ENCODE assay signal across 7 mouse cellular contexts in the genomic region with DNA sequence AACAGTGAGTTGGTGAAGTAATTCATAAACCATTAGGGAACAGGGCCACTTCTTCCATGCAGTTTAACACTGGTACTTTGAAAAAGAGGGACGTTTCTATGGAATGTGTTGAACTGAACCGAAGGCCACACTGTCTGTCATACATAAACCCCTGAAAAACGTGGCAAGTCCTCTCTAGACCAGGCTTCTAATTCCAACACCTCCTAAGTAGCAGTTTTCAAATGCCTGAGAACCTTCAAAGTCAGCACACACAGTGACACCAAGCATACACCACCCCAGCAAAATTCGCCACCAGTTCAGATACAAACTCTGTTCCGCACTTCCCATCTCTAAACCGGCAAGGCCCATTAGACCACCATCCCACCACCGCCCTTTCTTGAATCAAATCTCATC. TPM values are rescaled to one million over a fixed set of nuclear protein-coding genes. Genes with fewer than 3 reads are reported as not detected.
A peak's percentile ranks its signal among the peaks of the same experiment; 100 is the strongest.
DNase-seq lines count a peak whose midpoint lies in the region; ATAC-seq and TF ChIP-seq lines count a peak whose summit lies in the region.

No protein-coding gene starts in this region.

- H3K4me2 ChIP-seq in neural tube, embryonic 11.5 days (ENCODE audit: low read depth): peak overlapping the region; percentile 75
- H3K4me2 ChIP-seq in limb, embryonic 12.5 days: peak overlapping the region; percentile 68
- peak overlapping the region; percentile 65 for H3K4me2 ChIP-seq in stomach, embryonic 15.5 days

- ATAC-seq in neural tube, embryonic 11.5 days (ENCODE audit: insufficient read depth, low FRiP score, low TSS enrichment): no peak
- ATAC-seq in limb, embryonic 12.5 days (ENCODE audit: insufficient number of reproducible peaks, insufficient read depth, low FRiP score, low TSS enrichment, low read depth): no peak
- ATAC-seq in stomach, embryonic 15.5 days (ENCODE audit: insufficient read depth, low FRiP score, low read depth): no peak

- peaks cover 2% of the 10 kb centered on the region; the same call in 1 of the 2 replicates for H3K36me3 ChIP-seq in neural tube, embryonic 11.5 days (ENCODE audit: control insufficient read depth, insufficient read depth, low read length)
- H3K36me3 ChIP-seq in limb, embryonic 12.5 days: peaks cover 33% of the 10 kb centered on the region
- 0 out of 2 replicates have a peak, but pooled peaks cover 4% of the 10 kb centered on the region for H3K36me3 ChIP-seq in stomach, embryonic 15.5 days

- TF ChIP-seq CTCF in embryonic fibroblast, embryonic 13.5 days (IDR thresholded peaks at IDR 0.05; ENCODE audit: borderline replicate concordance, insufficient read depth, low read length): no peak

- 13% methylated on average over 7 of the region's 7 CpGs for WGBS in neural tube, embryonic 11.5 days
- 5% methylated on average over 7 of the region's 7 CpGs for WGBS in limb, embryonic 12.5 days
- 2% methylated on average over 7 of the region's 7 CpGs for WGBS in stomach, embryonic 15.5 days

- H3K9me3 ChIP-seq in neural tube, embryonic 11.5 days (ENCODE audit: control insufficient read depth, low read length): no peaks in the 10 kb centered on the region
- H3K9me3 ChIP-seq in limb, embryonic 12.5 days: no peaks in the 10 kb centered on the region
- no peaks in the 10 kb centered on the region for H3K9me3 ChIP-seq in stomach, embryonic 15.5 days

- H3K27me3 ChIP-seq in neural tube, embryonic 11.5 days (ENCODE audit: control insufficient read depth, insufficient read depth, low read length): no peaks in the 10 kb centered on the region
- H3K27me3 ChIP-seq in limb, embryonic 12.5 days: no peaks in the 10 kb centered on the region
- H3K27me3 ChIP-seq in stomach, embryonic 15.5 days (replicated peaks): no peaks in the 10 kb centered on the region

- H3K4me1 ChIP-seq in neural tube, embryonic 11.5 days (ENCODE audit: control insufficient read depth, insufficient read depth, low read length): peaks cover 10% of the 10 kb centered on the region; the same call in 1 of the 2 replicates
- 0 out of 2 replicates have a peak, but pooled peaks cover 2% of the 10 kb centered on the region for H3K4me1 ChIP-seq in embryonic fibroblast, embryonic 13.5 days (ENCODE audit: control insufficient read depth, insufficient read depth, low read length)
- peaks cover 19% of the 10 kb centered on the region for H3K4me1 ChIP-seq in limb, embryonic 12.5 days (replicated peaks)
- peaks cover 10% of the 10 kb centered on the region for H3K4me1 ChIP-seq in stomach, embryonic 15.5 days

- DNase-seq in neural tube, embryonic 11.5 days (ENCODE audit: low spot score): no peak
- no peak for DNase-seq in neural tube, embryonic 10.5 days (ENCODE audit: extremely low spot score, low spot score)
- DNase-seq in urinary bladder, postnatal 25 days (ENCODE audit: low spot score): no peak
- no peak for DNase-seq in adrenal gland, adult 2 months

- no peak for TF ChIP-seq POLR2A in embryonic fibroblast, embryonic 13.5 days (IDR thresholded peaks at IDR 0.05; ENCODE audit: low read depth, low read length)

- H3K4me3 ChIP-seq in neural tube, embryonic 11.5 days (ENCODE audit: low read depth, low read length): peak overlapping the region; percentile 73
- H3K4me3 ChIP-seq in embryonic fibroblast, embryonic 13.5 days (ENCODE audit: insufficient read depth, low read length): peak overlapping the region; percentile 96
- peak overlapping the region; percentile 68 for H3K4me3 ChIP-seq in limb, embryonic 12.5 days (replicated peaks)
- peak overlapping the region; percentile 92 for H3K4me3 ChIP-seq in stomach, embryonic 15.5 days (replicated peaks)

- H3K9ac ChIP-seq in neural tube, embryonic 11.5 days (ENCODE audit: low read length): peak overlapping the region; percentile 77
- H3K9ac ChIP-seq in limb, embryonic 12.5 days (replicated peaks): peak overlapping the region; percentile 90
- peak overlapping the region; percentile 94 for H3K9ac ChIP-seq in stomach, embryonic 15.5 days

- H3K27ac ChIP-seq in neural tube, embryonic 11.5 days (ENCODE audit: low read depth, low read length): no peak overlapping the region
- peak overlapping the region; percentile 69; the same call in 1 of the 2 replicates for H3K27ac ChIP-seq in embryonic fibroblast, embryonic 13.5 days (ENCODE audit: insufficient read depth, low read length)
- peak overlapping the region; percentile 92 for H3K27ac ChIP-seq in limb, embryonic 12.5 days
- peak overlapping the region; percentile 94 for H3K27ac ChIP-seq in stomach, embryonic 15.5 days

RNA-seq across cellular contexts. Expression of a gene that starts 0.8 kb away (rescaled TPM):
- polyA plus RNA-seq in neural tube, embryonic 11.5 days (2014; fragmentation: Nextera tagmentation; extraction: Ambion mirVana): 74.2 and 81.9 TPM in 2 replicates
- 113 and 124 TPM in 2 replicates for polyA plus RNA-seq in embryonic fibroblast, embryonic 13.5 days (2011; ENCODE audit: insufficient read length, low read depth, missing spikeins)
- polyA plus RNA-seq in limb, embryonic 12.5 days (2016; fragmentation: Nextera tagmentation; extraction: Ambion mirVana): 103 TPM in 2 replicates
- 110 and 112 TPM in 2 replicates for polyA plus RNA-seq in stomach, embryonic 15.5 days (2015; fragmentation: Nextera tagmentation; extraction: Ambion mirVana)
- 100 to 1,000 TPM in 1 of 2 experiments, 10 to 100 TPM in 1; 82.6 to 108 TPM for total RNA-seq in adrenal gland, adult 2 months (2021)
- 35.8 and 40.1 TPM in 2 replicates for polyA plus RNA-seq in adrenal gland, adult 2 months (2012; rRNA removed)

RNA-seq across cellular contexts. Expression of a gene that starts 5.2 kb away (rescaled TPM):
- 30.0 and 35.3 TPM in 2 replicates for polyA plus RNA-seq in neural tube, embryonic 11.5 days (2014; fragmentation: Nextera tagmentation; extraction: Ambion mirVana)
- polyA plus RNA-seq in embryonic fibroblast, embryonic 13.5 days (2011; ENCODE audit: insufficient read length, low read depth, missing spikeins): 37.9 and 40.0 TPM in 2 replicates
- polyA plus RNA-seq in limb, embryonic 12.5 days (2016; fragmentation: Nextera tagmentation; extraction: Ambion mirVana): 36.6 and 36.8 TPM in 2 replicates
- 29.6 and 32.1 TPM in 2 replicates for polyA plus RNA-seq in stomach, embryonic 15.5 days (2015; fragmentation: Nextera tagmentation; extraction: Ambion mirVana)
- total RNA-seq in adrenal gland, adult 2 months (2021): 100 to 1,000 TPM; 140 to 149 TPM
- polyA plus RNA-seq in adrenal gland, adult 2 months (2012; rRNA removed): 254 and 297 TPM in 2 replicates

RNA-seq across cellular contexts. Expression of a gene that starts 28.0 kb away (rescaled TPM):
- 34.2 and 34.9 TPM in 2 replicates for polyA plus RNA-seq in neural tube, embryonic 11.5 days (2014; fragmentation: Nextera tagmentation; extraction: Ambion mirVana)
- polyA plus RNA-seq in embryonic fibroblast, embryonic 13.5 days (2011; ENCODE audit: insufficient read length, low read depth, missing spikeins): 11.2 and 14.9 TPM in 2 replicates
- polyA plus RNA-seq in limb, embryonic 12.5 days (2016; fragmentation: Nextera tagmentation; extraction: Ambion mirVana): 40.6 and 44.2 TPM in 2 replicates
- 28.0 and 28.3 TPM in 2 replicates for polyA plus RNA-seq in stomach, embryonic 15.5 days (2015; fragmentation: Nextera tagmentation; extraction: Ambion mirVana)
- 10 to 100 TPM in 1 of 2 experiments, 1 to 10 TPM in 1; 7.9 to 16.5 TPM for total RNA-seq in adrenal gland, adult 2 months (2021)
- polyA plus RNA-seq in adrenal gland, adult 2 months (2012; rRNA removed): 23.9 and 26.8 TPM in 2 replicates

RNA-seq across cellular contexts. Expression of a gene that starts 38.9 kb away (rescaled TPM):
- polyA plus RNA-seq in neural tube, embryonic 11.5 days (2014; fragmentation: Nextera tagmentation; extraction: Ambion mirVana): not detected in 2 replicates
- polyA plus RNA-seq in embryonic fibroblast, embryonic 13.5 days (2011; ENCODE audit: insufficient read length, low read depth, missing spikeins): not detected in 2 replicates
- polyA plus RNA-seq in limb, embryonic 12.5 days (2016; fragmentation: Nextera tagmentation; extraction: Ambion mirVana): 0.24 TPM in 1 of 2 replicates, not detected in the other
- 6.2 and 6.5 TPM in 2 replicates for polyA plus RNA-seq in stomach, embryonic 15.5 days (2015; fragmentation: Nextera tagmentation; extraction: Ambion mirVana)
- 1 to 10 TPM in 1 of 2 experiments, under 1 TPM in 1; 0.29 to 1.8 TPM for total RNA-seq in adrenal gland, adult 2 months (2021)
- polyA plus RNA-seq in adrenal gland, adult 2 months (2012; rRNA removed): 0.34 and 1.1 TPM in 2 replicates

RNA-seq across cellular contexts. Expression of a gene that starts 45.7 kb away (rescaled TPM):
- polyA plus RNA-seq in neural tube, embryonic 11.5 days (2014; fragmentation: Nextera tagmentation; extraction: Ambion mirVana): 41.1 and 42.7 TPM in 2 replicates
- 47.8 and 54.9 TPM in 2 replicates for polyA plus RNA-seq in embryonic fibroblast, embryonic 13.5 days (2011; ENCODE audit: insufficient read length, low read depth, missing spikeins)
- polyA plus RNA-seq in limb, embryonic 12.5 days (2016; fragmentation: Nextera tagmentation; extraction: Ambion mirVana): 58.1 and 64.3 TPM in 2 replicates
- polyA plus RNA-seq in stomach, embryonic 15.5 days (2015; fragmentation: Nextera tagmentation; extraction: Ambion mirVana): 68.7 and 71.3 TPM in 2 replicates
- total RNA-seq in adrenal gland, adult 2 months (2021): 100 to 1,000 TPM in 1 of 2 experiments, 10 to 100 TPM in 1; 67.8 to 127 TPM
- polyA plus RNA-seq in adrenal gland, adult 2 months (2012; rRNA removed): 99.3 and 131 TPM in 2 replicates
